Mouse (Mus musculus): ENCODE data around the gene Mast3.

Mast3 gene

GRCm38 (mm10) chr8:70743656-70744590, 60.9 kb downstream of the Mast3 start:
- DNase-seq = peak; percentile 90

- no peak for DNase-seq
These were observed 61.7 kb downstream of the Mast3 start for GRCm38 (mm10) chr8:70742981-70743655.

DNA sequence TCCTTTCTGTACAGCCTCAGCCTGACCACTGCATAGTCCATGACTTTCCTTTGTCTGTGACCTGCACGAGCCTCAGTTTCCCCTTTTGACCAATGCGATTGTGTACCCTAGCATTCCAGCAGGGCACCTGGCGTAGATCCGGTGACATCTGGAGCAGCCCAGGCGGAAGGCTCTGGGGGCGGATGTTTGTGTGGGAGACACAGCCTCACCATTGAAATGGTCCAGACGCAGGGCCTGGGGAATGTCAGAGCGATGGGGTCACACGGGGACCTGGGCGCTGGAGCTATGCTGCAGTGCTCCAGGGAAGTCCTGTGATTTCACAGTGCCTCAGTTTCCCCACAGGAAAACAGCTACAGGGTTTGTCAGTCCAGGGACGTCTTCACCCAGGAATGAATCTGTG, 62.7 kb downstream of the Mast3 start:
- no peak for DNase-seq

DNA sequence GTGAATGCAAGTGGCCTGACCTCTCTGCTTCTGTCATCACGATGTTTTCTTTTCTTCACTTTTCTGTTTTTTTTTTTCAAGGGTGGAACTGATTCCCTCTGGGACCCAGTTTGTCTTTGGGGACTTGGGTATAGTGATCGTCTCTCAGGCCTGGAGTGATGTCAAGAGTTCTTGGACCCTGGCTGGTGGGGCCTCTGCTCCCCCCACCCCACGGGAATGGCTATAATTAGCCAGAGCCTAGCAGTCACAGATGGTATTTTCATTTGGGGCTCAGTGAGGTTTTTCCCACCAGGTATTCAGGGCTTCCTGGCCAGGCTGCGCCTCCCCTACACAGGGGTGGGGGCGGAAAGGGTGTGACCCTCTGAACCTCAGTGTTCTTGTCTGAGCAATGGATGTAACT, 63.2 kb downstream of the Mast3 start:
- no peak for DNase-seq

- DNase-seq = no peak
These were observed 66.6 kb downstream of the Mast3 start for GRCm38 (mm10) chr8:70738211-70738610.

GRCm38 (mm10) chr8:70737705-70738104, 67.1 kb downstream of the Mast3 start:
- DNase-seq = no peak

DNA sequence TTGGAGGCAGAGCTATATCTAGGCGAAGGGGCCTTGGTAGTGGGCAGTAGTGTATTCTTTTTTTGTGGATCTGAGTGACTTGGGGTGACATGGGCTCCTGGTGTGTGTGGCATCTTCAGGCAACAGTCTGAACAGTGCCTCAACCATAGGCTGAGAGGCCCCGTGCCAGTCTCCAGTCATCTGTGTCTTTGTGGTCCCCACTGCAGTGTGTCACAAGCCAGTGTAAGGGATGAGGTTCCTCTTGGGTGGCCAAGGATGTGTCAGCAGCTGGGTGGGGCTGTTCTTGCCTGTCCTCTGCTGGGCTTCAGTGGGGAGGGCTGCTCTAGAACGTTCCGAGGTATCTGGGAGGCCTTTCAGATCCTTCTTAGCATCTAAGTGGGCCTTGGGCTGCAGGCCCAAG, 73.9 kb downstream of the Mast3 start:
- DNase-seq = no peak

DNA sequence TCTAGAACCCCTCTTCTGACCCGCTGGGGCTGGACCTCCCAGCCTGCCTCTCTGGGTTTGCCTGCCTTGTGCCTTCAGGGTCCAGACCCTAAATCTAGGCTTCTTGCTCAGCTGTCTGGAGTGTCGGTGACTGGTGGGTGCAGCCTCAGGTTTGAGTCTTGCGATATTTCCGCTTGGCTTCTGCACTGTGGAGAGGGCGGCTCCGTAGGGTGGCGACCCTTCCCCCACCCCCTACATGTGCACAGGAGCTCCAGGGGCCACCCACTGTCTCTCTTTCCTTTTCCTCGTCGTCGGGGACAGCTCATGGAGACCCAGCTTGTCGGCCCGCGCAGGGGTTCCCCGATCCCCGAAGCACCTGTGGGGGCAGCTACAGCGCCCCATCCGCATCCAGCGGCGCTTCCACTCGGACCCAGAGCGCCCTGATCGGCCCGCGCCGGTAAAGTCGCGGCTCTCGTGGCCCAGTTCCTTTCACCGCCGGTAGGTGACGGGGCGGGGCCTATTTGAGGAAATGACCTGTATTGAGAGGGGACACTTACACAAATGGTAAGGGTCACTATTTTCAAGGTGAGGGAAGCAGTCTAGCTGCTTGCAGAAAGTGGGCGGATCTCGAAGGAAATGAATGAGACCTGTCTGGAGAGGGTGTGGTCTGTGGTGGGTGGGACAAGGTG, 74.9 kb downstream of the Mast3 start:
- no peak for DNase-seq

Measured in kidney, adult 8-10 months (tissue).